In genomic region chr7:45715090-45715708, GRCm38 (mm10) we compare ENCODE assay signal across 7 mouse cellular contexts. TPM values are rescaled to one million over a fixed set of nuclear protein-coding genes. Genes with fewer than 3 reads are reported as not detected.
DNase-seq lines count a peak whose midpoint lies in the region; ATAC-seq lines count a peak whose summit lies in the region.

TSS of gene Rpl18 (plus strand) at chr7:45715457.

- peak within 1 kb of the TSS; percentile 77 for H3K27ac ChIP-seq in limb, embryonic 10.5 days
- H3K27ac ChIP-seq in midbrain, embryonic 13.5 days, result peak within 1 kb of the TSS; percentile 83

- H3K27me3 ChIP-seq in limb, embryonic 10.5 days (ENCODE audit: low read depth, poor library complexity, severe bottlenecking), result no peaks in the 10 kb centered on the region
- H3K27me3 ChIP-seq in midbrain, embryonic 13.5 days, result no peaks in the 10 kb centered on the region

- no peaks in the 10 kb centered on the region for H3K9me3 ChIP-seq in limb, embryonic 10.5 days (replicated peaks)
- no peaks in the 10 kb centered on the region for H3K9me3 ChIP-seq in midbrain, embryonic 13.5 days

- peak within 1 kb of the TSS; percentile 81 for H3K4me2 ChIP-seq in midbrain, embryonic 13.5 days (replicated peaks)

- H3K4me1 ChIP-seq in limb, embryonic 10.5 days, result peaks cover 49% of the 10 kb centered on the region
- H3K4me1 ChIP-seq in midbrain, embryonic 13.5 days (replicated peaks), result peaks cover 59% of the 10 kb centered on the region

- peak; percentile 98 for DNase-seq in adrenal gland, adult 8-10 months
- DNase-seq in embryo, embryonic 9.5 days (ENCODE audit: extremely low spot score), result peak; percentile 94
- DNase-seq in gonadal fat pad, adult 2 months (ENCODE audit: low read depth), result no peak
- DNase-seq in kidney, adult 11 months, result peak; percentile 99
- DNase-seq in limb, embryonic 10.5 days (ENCODE audit: low spot score), result peak; percentile 95
- DNase-seq in spleen, adult 12 weeks (ENCODE audit: low spot score), result peak; percentile 91

- peak within 1 kb of the TSS; percentile 74 for H3K4me3 ChIP-seq in limb, embryonic 10.5 days
- H3K4me3 ChIP-seq in midbrain, embryonic 13.5 days (replicated peaks), result peak within 1 kb of the TSS; percentile 82

- 8% methylated on average over 34 of the region's 34 CpGs for WGBS in limb, embryonic 10.5 days
- 8% methylated on average over 34 of the region's 34 CpGs for WGBS in midbrain, embryonic 13.5 days

- ATAC-seq in midbrain, embryonic 13.5 days, result peak; percentile 92

- peak within 1 kb of the TSS; percentile 91 for H3K9ac ChIP-seq in midbrain, embryonic 13.5 days (replicated peaks)

- H3K36me3 ChIP-seq in limb, embryonic 10.5 days, result peaks cover 51% of the 10 kb centered on the region
- peaks cover 46% of the 10 kb centered on the region for H3K36me3 ChIP-seq in midbrain, embryonic 13.5 days

RNA-seq across cellular contexts. Expression of gene Rpl18, which starts in this region (rescaled TPM):
- 1,000 to 10,000 TPM; 1,011 to 1,224 (median 1,104) TPM for total RNA-seq in adrenal gland, adult 8-10 months (2022)
- 1,223 and 1,429 TPM in 2 replicates for polyA plus RNA-seq in gonadal fat pad, adult 2 months (2012; rRNA removed)
- polyA plus RNA-seq in limb, embryonic 10.5 days (2016; fragmentation: Nextera tagmentation; extraction: Ambion mirVana), result 1,218 and 1,459 TPM in 2 replicates
- polyA plus RNA-seq in midbrain, embryonic 13.5 days (2015; fragmentation: Nextera tagmentation; extraction: Ambion mirVana), result 643 and 684 TPM in 2 replicates
